Mouse (Mus musculus) forebrain, embryonic 13.5 days (tissue): ENCODE measurements around the gene Kcnh3. TPM values are rescaled to one million over a fixed set of nuclear protein-coding genes. Genes with fewer than 3 reads are reported as not detected.
"Not testable (repeated sequence)": the region's sequence is repeated elsewhere in the genome, so short reads cannot be mapped to it uniquely, and the experiment has no call there.

Source experiments
- ATAC-seq: fragments of 200-750 bp; cut with Nextera tagmentation; 2 replicates; pipeline ENCODE4 v1.8.0; 2017
- H3K27ac ChIP-seq: fragments of 300-500 bp; sonication (generic); 2 replicates; pipeline ENCODE4 v1.5.1; 2015; ENCODE audit warnings: inconsistent platforms, mild to moderate bottlenecking, moderate library complexity
- H3K27me3 ChIP-seq: fragments of 300-500 bp; sonication (generic); 2 replicates; pipeline ENCODE4 v1.6.1; 2015; ENCODE audit warnings: mild to moderate bottlenecking, inconsistent platforms
- H3K36me3 ChIP-seq: fragments of 300-500 bp; sonication (generic); 2 replicates; pipeline ENCODE4 v1.6.1; 2015; ENCODE audit warnings: mild to moderate bottlenecking, inconsistent platforms; ENCODE audit not compliant: poor library complexity, severe bottlenecking
- H3K4me1 ChIP-seq: fragments of 300-500 bp; sonication (generic); 2 replicates; pipeline ENCODE4 v1.6.1; 2015; ENCODE audit warnings: inconsistent platforms
- H3K4me2 ChIP-seq: fragments of 300-500 bp; sonication (generic); 2 replicates; pipeline ENCODE4 v1.6.1; 2015; ENCODE audit warnings: inconsistent platforms, mild to moderate bottlenecking, moderate library complexity
- H3K4me3 ChIP-seq: fragments of 300-500 bp; sonication (generic); 2 replicates; pipeline ENCODE4 v1.5.1; 2015; ENCODE audit warnings: mild to moderate bottlenecking, inconsistent platforms
- H3K9ac ChIP-seq: fragments of 300-500 bp; sonication (generic); 2 replicates; pipeline ENCODE4 v1.6.1; 2015; ENCODE audit warnings: mild to moderate bottlenecking, inconsistent platforms
- H3K9me3 ChIP-seq: fragments of 300-500 bp; sonication (generic); replicated peaks from 2 replicates; pipeline ENCODE4 v1.6.1; 2016; ENCODE audit warnings: inconsistent platforms
- WGBS: fragments of 180-500 bp; shearing (Covaris S2); methylation state at CpG from one replicate; pipeline ENCODE4 v1.1.7; 2015; 5-methylcytosine and 5-hydroxymethylcytosine counted together
- polyA plus RNA-seq: library from polyadenylated mRNA; unstranded; fragments of >200 nt; fragmentation: Nextera tagmentation; extraction: Ambion mirVana; gene quantifications from 2 replicates; pipeline ENCODE4 v1.2.1, GENCODE M21; 2015

The Kcnh3 gene
- polyA plus RNA-seq, 1 experiment from 2014 or later = 2.5 TPM

GRCm38 (mm10) chr15:99246736-99247135 lies 22.1 kb downstream of the Kcnh3 start:
- not testable (repeated sequence) for H3K9me3 ChIP-seq, H3K4me2 ChIP-seq, ATAC-seq, H3K9ac ChIP-seq, H3K27me3 ChIP-seq, H3K4me3 ChIP-seq, H3K27ac ChIP-seq
- Histone ChIP-seq H3K36me3 (peaks cover 84% of the 10 kb centered on the region), H3K4me1 (peaks cover 10% of the 10 kb centered on the region; the same call in 1 of the 2 replicates)
- 90% methylated on average over 6 of the region's 6 CpGs for WGBS

- no peak overlapping the region for H3K4me2 ChIP-seq
- H3K9ac ChIP-seq = no peak overlapping the region
- no peak overlapping the region for H3K4me3 ChIP-seq
- WGBS = 88% methylated on average over 9 of the region's 9 CpGs
- peaks cover 19% of the 10 kb centered on the region for H3K4me1 ChIP-seq
- no peak for ATAC-seq
- H3K36me3 ChIP-seq = peaks cover 63% of the 10 kb centered on the region
- H3K27ac ChIP-seq = no peak overlapping the region
- H3K27me3 ChIP-seq = no peaks in the 10 kb centered on the region
- no peaks in the 10 kb centered on the region for H3K9me3 ChIP-seq
Measured at GRCm38 (mm10) chr15:99248972-99249371, 24.3 kb downstream of the Kcnh3 start.

GRCm38 (mm10) chr15:99249938-99250337 lies 25.3 kb downstream of the Kcnh3 start:
- H3K9ac ChIP-seq = peak overlapping the region; percentile 30; the same call in 1 of the 2 replicates
- no peak overlapping the region for H3K27ac ChIP-seq
- no peaks in the 10 kb centered on the region for H3K27me3 ChIP-seq
- H3K4me2 ChIP-seq = 0 out of 2 replicates have a peak overlapping the region, but pooled peaks have one; percentile 91
- 91% methylated on average over 10 of the region's 11 CpGs for WGBS
- no peaks in the 10 kb centered on the region for H3K9me3 ChIP-seq
- no peak overlapping the region for H3K4me3 ChIP-seq
- H3K4me1 ChIP-seq = peaks cover 19% of the 10 kb centered on the region
- no peak for ATAC-seq
- peaks cover 53% of the 10 kb centered on the region for H3K36me3 ChIP-seq

DNA sequence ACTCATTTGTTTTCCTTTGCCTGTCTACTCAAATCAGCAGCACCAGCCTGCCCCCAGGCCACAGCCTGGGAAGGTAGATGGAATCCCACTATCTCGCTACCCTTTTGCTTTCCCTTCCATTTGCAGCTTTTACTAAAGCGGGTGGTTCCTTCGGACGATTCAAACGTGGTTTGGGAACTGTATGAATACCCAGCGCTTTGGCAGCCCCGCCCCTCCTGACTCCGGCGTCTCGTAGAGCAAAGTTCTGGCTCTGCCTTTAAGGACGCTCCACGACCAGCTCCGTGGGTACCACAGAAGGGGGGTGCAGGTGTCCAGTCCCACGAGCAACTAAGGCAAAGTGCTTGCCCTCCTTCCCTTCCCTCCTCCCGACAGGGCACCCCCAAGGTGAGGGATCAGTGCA lies 26.4 kb downstream of the Kcnh3 start:
- peak; percentile 13; the same call in 1 of the 2 replicates for ATAC-seq
- not testable (repeated sequence) for H3K27ac ChIP-seq, H3K9me3 ChIP-seq, H3K27me3 ChIP-seq
- Histone ChIP-seq H3K36me3 (peaks cover 42% of the 10 kb centered on the region), H3K9ac (peak overlapping the region; percentile 67), H3K4me1 (peaks cover 19% of the 10 kb centered on the region), H3K4me2 (peak overlapping the region; percentile 91), H3K4me3 (peak overlapping the region; percentile 58)
- 1% methylated on average over 14 of the region's 15 CpGs for WGBS

DNA sequence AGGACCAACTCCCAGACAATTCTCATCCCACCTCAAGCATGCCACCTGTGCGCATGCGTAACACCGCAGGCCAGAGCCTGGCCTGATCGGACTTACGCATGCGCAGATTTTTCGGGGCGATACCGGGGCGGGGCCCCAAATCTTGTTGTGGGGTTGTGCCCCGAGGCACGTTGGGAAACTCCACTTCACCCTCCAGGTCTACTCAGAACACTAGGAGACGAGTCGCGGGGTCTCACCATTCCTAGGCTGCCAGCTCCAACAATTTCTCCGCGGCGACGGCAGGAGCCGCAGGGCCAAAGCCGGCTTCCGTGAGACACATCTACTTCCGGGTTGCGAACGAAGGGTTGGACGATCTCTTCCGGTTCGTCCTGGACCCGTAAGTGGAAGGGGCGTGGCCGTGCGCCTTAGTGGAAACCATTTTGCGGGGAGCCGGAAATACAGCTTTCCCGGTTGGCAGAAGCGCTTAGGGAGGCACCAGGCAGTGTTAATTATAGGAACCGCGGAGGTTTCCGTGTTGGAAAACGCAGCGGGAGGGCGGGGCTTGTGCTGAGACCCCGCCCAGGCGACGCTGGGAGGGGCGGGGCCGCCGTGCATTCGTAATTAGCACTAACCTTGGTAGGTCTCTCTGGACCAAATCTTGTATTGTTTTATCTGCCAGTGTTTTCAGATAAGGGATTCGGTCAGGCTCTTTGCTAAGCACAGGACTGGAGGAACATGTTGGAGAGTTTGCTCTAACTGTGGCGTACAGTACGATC lies 27.1 kb downstream of the Kcnh3 start, which contains the start of gene Mcrs1:
Mcrs1 (minus strand) TSS at position 336 of the 755 bp plus-strand sequence.
- peak; percentile 95 for ATAC-seq
- H3K4me2 ChIP-seq = peak within 1 kb of the TSS; percentile 91
- H3K9me3 ChIP-seq = no peaks in the 10 kb centered on the region
- peak within 1 kb of the TSS; percentile 95 for H3K27ac ChIP-seq
- H3K27me3 ChIP-seq = no peaks in the 10 kb centered on the region
- H3K4me3 ChIP-seq = peak within 1 kb of the TSS; percentile 58
- H3K4me1 ChIP-seq = peaks cover 19% of the 10 kb centered on the region
- peaks cover 35% of the 10 kb centered on the region for H3K36me3 ChIP-seq
- peak within 1 kb of the TSS; percentile 72 for H3K9ac ChIP-seq
- under 1% methylated on average over 52 of the region's 52 CpGs for WGBS

DNA sequence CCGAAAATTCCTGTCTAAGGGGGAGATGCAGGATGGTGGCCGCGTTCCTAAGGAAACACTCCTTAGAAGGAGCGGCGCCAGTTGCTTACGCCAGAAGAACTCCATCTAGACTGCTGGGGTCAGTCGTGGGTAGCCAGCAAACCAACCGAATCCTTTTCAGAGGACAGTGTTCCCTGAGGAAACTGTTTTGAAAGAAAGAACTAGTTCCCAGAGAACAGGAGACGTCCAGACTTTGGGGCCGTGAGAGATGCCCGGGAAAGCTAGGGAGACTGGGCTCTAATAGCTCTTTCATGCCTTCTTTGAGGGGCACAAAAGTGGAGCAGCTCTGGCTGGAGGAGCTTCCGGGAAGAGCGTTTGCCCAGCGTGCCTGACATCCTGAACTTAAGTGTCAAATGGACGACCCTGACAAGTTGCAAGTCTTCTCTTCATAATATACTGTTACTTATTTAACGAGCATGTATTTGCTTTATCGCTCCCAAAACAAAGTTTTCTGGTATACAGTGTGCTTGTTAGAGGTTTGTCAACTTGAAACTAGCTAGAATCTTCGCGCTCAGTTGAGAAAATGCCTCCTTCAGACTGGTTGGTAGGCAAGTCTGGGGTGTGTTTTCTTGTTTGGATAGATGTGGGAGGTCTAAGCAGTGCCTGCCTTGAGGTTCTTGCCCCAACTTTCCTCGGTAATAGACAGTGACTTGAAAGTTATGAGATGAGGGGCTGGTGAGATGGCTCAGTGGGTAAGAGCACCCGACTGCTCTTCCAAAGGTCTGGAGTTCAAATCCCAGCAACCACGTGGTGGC lies 27.9 kb downstream of the Kcnh3 start:
- peak overlapping the region; percentile 58 for H3K4me3 ChIP-seq
- 5% methylated on average over 22 of the region's 22 CpGs for WGBS
- H3K4me2 ChIP-seq = peak overlapping the region; percentile 91
- peak overlapping the region; percentile 95 for H3K27ac ChIP-seq
- ATAC-seq = peak; percentile 53; the same call in 1 of the 2 replicates
- H3K9me3 ChIP-seq = no peaks in the 10 kb centered on the region
- H3K27me3 ChIP-seq = no peaks in the 10 kb centered on the region
- peaks cover 19% of the 10 kb centered on the region for H3K4me1 ChIP-seq
- H3K9ac ChIP-seq = peak overlapping the region; percentile 72
- H3K36me3 ChIP-seq = peaks cover 27% of the 10 kb centered on the region

DNA sequence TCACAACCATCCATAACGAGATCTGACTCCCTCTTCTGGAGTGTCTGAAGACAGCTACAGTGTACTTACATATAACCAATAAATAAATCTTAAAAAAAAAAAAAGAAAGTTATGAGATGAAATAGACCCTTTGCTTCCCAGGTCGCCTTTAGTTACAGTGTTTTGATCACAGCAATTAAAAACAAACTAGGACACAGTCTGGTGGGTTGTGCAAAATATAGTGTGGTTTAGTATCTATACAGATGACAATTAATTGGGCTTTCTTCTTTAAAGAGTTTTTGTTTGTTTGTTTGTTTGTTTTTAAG lies 28.5 kb downstream of the Kcnh3 start:
- not testable (repeated sequence) for H3K4me3 ChIP-seq, ATAC-seq

DNA sequence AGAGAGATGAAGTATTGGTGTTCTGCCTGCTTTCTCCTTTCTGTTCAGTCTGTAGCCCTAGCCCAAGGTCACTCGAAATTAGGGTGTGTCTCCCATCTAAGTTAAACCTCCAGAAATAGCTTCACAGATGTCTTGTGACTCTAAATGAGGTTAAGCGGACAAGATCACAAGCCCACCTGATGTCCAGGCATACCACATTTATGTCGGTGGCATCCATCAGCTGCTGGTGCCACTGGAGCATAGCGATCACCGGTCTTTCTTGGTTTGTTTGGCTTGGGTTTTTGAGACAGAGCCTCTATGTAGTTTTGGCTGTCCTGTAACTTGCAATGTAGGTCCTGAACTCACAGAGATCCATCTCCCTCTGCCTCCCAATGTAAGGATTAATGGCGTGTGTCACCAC lies 29.1 kb downstream of the Kcnh3 start:
- no peak for ATAC-seq
- no peak overlapping the region for H3K9ac ChIP-seq
- no peak overlapping the region for H3K27ac ChIP-seq
- no peaks in the 10 kb centered on the region for H3K9me3 ChIP-seq
- H3K27me3 ChIP-seq = no peaks in the 10 kb centered on the region
- H3K4me2 ChIP-seq = no peak overlapping the region
- peaks cover 19% of the 10 kb centered on the region for H3K4me1 ChIP-seq
- WGBS = 93% methylated on average over 6 of the region's 6 CpGs
- peaks cover 15% of the 10 kb centered on the region; the same call in 1 of the 2 replicates for H3K36me3 ChIP-seq
- no peak overlapping the region for H3K4me3 ChIP-seq

More for the DNA sequence above, 28.5 kb downstream of the Kcnh3 start:
- not testable (repeated sequence) for H3K9me3 ChIP-seq, H3K27me3 ChIP-seq, H3K9ac ChIP-seq, H3K27ac ChIP-seq
- H3K36me3 ChIP-seq = peaks cover 21% of the 10 kb centered on the region
- H3K4me1 ChIP-seq = peaks cover 19% of the 10 kb centered on the region
- WGBS = 53% methylated on average over 2 of the region's 2 CpGs
- peak overlapping the region; percentile 91 for H3K4me2 ChIP-seq

- peaks cover 19% of the 10 kb centered on the region for H3K4me1 ChIP-seq
- 87% methylated on average over 2 of the region's 2 CpGs for WGBS
- no peaks in the 10 kb centered on the region for H3K27me3 ChIP-seq
- 0 out of 2 replicates have a peak, but pooled peaks cover 7% of the 10 kb centered on the region for H3K36me3 ChIP-seq
- H3K4me3 ChIP-seq = no peak overlapping the region
- H3K9ac ChIP-seq = no peak overlapping the region
- no peak for ATAC-seq
- no peak overlapping the region for H3K4me2 ChIP-seq
- H3K27ac ChIP-seq = no peak overlapping the region
- H3K9me3 ChIP-seq = no peaks in the 10 kb centered on the region
Measured at GRCm38 (mm10) chr15:99254477-99255005, 29.9 kb downstream of the Kcnh3 start.

DNA sequence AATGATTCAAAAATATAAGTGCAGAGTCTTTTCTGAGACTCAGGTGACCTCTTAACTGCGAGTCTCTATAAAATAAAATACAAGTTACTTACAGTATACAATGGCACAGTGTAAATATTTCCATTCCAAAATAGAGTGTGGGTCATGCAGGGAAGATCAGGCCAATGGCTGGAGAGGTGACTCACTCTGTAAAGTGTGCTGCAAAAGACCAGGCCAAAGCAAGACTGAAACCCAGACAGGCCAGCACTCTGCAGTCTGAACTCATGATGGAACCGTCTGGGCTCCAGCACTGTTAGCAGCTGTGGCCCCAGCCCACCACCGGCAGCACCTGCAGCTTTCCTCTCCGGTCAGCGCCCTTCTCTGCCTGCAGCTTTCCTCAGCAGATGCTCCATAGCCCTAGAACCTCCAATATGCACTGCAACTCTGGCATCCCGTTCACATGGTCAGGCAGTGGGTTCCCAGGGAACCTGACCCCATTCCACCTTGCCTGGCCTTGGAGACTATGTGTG lies 30.6 kb downstream of the Kcnh3 start:
- Histone ChIP-seq H3K9ac (0 out of 2 replicates have a peak overlapping the region, but pooled peaks have one; percentile 21), H3K36me3 (no peaks in the 10 kb centered on the region), H3K4me3 (no peak overlapping the region), H3K27me3 (no peaks in the 10 kb centered on the region), H3K4me2 (no peak overlapping the region), H3K27ac (no peak overlapping the region), H3K4me1 (peaks cover 20% of the 10 kb centered on the region), H3K9me3 (no peaks in the 10 kb centered on the region)
- 90% methylated on average over 6 of the region's 6 CpGs for WGBS
- no peak for ATAC-seq

- no peaks in the 10 kb centered on the region for H3K36me3 ChIP-seq
- H3K27me3 ChIP-seq = no peaks in the 10 kb centered on the region
- H3K4me1 ChIP-seq = peaks cover 5% of the 10 kb centered on the region; the same call in 1 of the 2 replicates
- H3K4me2 ChIP-seq = peak overlapping the region; percentile 46
- no peak overlapping the region for H3K9ac ChIP-seq
- H3K4me3 ChIP-seq = no peak overlapping the region
- 0 out of 2 replicates have a peak, but pooled peaks have one; percentile 21 for ATAC-seq
- WGBS = 69% methylated on average over 8 of the region's 8 CpGs
- no peak overlapping the region for H3K27ac ChIP-seq
- no peaks in the 10 kb centered on the region for H3K9me3 ChIP-seq
Measured at GRCm38 (mm10) chr15:99259167-99259729, 34.6 kb downstream of the Kcnh3 start.
